Mouse (Mus musculus) lung, adult 18-20 months (tissue): ENCODE measurements around the gene Oaz1.
"Not testable (repeated sequence)": the region's sequence is repeated elsewhere in the genome, so short reads cannot be mapped to it uniquely, and the experiment has no call there.

Experiments used
- DNase-seq, 2 experiments: peaks; one replicate each; pipeline ENCODE4 v3.0.0; 2022; ENCODE audit warnings: mixed read lengths in 2 of 2

Oaz1 gene

DNA sequence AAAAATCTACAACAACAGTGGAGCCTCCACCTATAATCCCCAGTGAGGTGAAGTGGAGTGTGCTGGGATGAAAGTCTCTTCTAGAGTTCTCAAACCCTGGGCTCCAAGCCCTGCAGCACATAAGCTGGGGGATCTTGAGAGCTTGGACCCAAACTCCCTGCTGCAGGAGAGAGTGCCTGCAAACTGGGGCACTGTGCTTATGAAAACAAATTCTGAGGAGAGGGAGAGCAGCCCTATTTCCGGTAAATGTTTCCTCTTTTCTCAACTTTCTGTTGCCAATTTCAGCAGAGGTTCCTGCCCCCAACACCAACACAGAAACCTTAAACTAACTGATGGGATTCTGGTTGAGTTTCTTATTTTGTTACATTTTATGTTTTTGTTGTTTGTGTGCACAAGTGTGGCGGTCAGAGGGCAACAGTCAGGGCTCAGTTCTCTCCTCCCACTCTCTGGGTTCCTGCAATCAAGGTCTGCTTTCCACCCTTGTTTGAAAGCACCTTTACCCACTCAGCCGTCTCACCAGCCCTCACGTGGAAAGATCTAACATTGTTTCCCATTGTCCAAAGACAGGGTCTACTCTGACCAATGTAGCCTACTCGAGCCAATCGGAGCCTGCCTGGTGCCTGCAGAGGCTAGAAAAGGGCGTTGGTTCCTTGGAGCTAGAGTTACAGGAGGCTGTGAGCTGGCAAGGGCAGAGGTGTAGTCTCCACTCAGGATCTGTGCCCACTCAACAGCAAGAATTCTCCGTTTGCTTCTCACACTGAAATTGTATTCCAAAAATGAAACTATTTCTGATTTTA, 2.4 kb upstream of the Oaz1 start:
- DNase-seq, result no peak

DNA sequence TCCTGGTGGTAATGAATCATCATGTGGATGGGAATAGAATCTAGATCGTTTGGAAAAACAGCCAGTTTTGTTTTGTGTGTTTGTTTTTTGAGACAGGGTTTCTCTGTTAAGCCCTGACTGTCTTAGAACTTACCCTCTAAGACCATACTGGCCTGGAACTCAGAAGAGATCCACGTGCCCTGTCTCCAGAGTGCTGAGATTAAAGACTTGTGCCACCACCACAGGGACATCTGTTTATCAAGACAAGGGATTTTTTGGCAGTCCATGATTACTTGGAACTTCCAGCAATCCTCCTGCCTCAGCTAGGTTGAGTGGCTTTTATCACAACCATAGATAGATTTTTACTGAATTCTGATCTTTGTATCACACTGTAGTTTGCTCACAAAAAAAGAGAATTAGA, 1.6 kb upstream of the Oaz1 start:
- no peak for DNase-seq

DNA sequence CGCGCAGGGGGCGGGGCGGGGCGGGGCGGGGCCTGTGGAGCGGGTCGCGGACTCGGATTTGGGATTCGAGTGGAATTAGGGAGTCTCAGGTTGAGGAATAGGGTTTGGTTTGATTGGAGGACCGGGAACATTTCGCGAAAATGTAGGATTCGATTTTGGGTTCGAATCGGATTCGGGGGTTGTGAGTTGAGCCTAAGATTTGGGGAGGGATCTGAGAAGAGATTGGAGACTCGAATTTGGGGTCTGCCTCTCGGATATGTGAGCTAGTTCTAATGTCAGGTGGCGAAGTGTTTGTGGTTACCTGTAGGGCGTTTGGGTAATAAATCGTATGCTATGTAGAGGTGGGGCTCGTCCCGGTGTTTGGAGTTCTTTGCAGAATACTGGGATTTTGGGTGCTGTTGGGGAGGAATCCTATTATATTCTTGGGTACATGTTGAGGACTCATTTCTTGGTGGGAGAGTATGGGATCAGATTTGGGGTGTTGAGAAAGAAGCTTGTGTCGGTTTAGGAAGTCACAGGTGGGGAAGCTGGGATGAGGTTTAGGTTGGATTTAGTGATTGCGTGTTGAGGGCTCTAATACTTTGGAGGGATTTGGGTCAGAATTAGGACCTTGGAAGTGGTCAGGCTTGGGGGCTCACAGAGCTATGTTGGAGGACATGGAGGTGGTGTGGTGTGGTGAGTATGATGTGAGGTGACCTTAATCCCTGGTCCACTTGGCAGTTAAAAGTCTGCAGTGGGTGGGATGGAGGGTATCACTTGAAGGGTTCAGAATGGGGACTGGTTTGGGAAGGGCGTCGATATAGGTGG, 810 bp downstream of the Oaz1 start:
- no peak for DNase-seq

DNA sequence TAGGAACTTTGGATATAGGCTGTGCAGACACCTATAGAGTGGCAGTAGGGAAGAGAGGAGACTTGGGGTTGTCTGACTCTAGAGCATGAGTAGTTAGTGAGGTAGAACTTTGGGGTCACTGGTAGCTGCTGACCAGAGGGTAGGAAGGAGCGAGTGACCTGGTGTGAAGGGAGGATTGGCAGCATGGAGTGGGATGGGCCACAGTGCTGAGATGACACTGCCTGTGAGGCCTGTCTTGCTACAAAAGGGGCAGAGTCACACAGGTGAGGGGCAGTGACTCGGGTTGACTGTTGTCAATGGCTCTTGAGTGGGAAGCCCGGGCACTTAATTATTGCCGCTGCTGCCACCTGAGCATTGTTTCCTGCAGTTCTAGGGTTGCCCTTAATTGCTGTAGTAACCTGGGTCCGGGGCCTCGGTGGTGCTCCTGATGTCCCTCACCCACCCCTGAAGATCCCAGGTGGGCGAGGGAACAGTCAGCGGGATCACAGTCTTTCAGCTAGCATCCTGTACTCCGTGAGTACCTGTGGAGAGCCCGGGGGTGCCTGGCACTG, 1.5 kb downstream of the Oaz1 start:
- no peak for DNase-seq

DNA sequence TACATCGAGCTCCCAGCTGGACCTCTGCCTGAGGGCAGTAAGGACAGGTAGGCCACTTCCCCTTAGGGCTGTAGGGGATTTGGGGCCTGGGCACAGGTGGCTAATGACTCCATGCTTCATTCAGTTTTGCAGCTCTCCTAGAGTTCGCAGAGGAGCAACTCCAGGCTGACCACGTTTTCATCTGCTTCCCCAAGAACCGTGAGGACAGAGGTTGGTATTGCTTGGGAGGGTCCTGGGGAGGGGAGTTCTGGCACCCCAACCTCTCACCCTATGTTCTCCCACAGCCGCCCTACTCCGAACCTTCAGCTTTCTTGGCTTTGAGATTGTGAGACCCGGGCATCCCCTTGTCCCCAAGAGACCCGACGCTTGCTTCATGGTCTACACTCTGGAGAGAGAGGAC, 2.1 kb downstream of the Oaz1 start:
- not testable (repeated sequence) for DNase-seq

DNA sequence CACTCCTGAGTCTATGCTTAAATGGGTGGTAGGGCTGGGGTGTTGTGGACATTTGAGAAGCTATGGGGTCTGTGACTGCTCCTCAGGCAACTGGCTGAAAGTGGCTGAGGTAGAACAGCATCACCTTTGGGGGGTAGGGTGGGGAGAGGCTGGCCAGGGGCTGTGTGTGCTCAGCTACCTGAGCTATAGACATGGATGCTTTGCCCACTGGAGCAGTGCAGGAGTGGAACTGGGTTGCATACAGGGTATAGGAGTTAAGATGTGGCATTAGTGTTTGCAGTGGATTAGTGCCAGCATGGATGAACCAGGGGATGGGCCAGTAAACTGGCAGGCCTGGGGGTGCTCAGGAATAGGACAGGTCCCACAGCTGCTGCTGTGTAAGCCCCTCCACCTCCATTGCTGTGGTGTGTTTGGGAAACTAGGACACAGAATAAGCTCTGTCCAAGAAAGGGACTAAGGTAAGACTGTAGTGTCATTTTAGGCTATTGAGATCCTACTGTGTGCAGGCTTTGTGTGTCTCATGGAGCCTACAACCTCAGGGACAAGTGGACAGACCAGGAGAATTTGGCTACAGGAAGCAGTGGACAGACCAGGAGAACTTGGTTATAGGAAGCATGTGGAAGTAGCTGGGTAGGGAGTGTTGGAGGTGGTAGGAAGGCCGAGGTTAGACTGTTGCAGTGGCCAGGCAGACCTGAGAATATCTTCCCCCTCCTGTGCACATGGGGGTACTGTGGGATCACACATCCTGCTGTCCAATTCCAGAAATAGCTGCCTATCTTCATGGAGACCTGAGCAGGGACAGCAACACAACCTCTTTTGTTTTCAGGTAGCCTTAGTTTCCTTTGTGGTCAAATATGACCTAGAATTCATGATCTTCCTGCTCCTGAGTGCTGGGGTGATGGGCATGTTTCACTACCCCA, 3.2 kb downstream of the Oaz1 start:
- no peak for DNase-seq

DNA sequence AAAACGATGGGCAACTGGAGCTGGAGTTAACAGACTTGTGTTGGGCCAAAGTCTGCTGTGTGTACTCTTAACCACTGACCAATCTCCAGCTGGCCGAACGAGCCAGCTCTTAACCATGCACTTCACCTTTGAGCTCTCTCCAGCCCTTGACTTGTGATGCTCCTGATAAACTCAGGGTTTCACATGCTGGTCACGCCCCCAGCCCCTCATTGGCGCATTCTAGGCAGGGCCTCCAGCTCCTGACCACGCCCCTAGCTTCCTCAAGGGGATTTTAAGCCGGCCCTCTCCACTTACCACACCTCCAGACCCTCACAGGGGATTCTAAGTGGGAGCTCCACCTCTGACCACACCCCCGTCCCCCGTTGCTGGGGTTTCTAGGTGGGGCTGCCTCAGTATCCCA, 4.7 kb downstream of the Oaz1 start:
- DNase-seq, result peak; percentile 80 to 88

DNA sequence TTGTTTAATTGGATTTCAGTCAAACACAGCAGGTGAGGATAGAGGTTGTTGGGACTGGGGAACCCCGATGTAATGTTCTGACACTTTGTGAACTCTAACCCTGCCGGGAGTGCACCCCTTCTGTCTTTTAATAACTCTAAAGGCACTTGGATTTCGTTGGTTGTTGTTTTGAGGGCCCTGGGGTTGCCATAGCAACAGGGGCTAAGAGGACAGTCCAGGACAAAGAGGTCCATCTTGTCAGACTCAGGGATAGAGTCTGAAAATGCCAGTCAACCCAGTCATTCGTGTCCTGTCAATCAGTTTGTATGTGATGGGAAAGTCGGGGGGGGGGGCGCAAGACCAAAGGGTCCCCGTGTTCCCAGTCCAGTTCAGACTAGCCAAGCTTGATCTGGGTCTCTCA, 6.4 kb downstream of the Oaz1 start:
- no peak for DNase-seq

DNA sequence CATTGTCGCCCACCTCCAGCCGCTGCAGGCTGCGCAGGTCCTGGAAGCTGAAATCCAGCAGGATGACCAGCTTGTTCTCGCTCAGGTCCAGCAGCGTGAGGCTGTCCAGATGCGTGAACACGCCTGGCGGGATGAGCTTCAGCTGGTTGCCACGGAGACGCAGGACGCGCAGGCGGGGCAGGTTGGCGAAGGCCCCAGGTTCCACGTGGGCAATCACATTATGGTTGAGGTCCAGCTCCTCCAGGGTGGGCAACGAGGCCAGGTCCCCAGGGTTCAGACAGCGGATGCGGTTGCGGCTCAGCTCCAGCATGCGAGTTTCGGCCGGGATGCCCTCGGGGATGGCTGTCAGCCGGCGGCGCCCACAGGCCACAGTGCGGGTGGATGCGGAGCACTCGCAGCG, 9.2 kb downstream of the Oaz1 start:
- no peak for DNase-seq

DNA sequence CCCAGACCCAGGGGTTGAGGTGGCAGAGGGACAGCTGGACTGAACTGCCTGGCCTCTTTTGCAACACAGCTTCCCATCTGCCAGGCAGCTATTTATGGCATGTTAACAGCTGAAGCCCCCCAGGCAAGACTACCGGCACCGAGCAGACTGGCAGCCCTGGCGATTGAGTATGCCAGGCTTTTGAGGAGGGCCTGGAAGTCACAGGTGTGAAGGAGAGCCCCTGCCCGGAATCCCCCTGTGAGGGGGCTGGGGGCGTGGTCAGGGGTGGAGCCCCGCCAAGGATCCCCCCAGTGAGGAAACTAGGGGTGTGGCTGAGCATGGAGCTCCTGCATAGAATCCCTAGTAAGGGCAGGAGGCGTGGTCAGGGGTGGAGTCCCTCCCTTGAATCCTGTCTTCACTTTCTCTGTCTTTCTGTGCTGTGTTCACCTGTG, 10.5 kb downstream of the Oaz1 start:
- DNase-seq, result no peak

DNA sequence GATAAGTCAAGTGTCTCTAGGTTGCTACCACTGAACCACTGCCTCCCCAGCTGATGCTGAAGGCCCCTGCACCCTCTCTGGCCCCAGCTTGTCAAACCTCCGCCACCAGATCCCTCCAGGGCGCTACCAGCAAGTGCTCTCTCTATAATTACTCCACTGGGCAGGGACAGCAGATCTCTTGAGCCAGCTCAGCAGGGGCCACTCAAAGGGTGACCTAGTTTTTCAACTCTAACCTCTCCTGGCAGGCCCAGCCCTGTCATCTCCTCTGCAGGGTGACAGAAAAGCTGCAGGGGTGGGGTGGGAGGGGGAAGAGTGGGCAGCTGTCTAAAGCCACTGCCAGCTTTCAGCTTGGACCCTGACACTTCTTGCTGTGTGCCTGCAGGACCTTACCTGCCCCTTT, 11.4 kb downstream of the Oaz1 start:
- DNase-seq, result no peak

DNA sequence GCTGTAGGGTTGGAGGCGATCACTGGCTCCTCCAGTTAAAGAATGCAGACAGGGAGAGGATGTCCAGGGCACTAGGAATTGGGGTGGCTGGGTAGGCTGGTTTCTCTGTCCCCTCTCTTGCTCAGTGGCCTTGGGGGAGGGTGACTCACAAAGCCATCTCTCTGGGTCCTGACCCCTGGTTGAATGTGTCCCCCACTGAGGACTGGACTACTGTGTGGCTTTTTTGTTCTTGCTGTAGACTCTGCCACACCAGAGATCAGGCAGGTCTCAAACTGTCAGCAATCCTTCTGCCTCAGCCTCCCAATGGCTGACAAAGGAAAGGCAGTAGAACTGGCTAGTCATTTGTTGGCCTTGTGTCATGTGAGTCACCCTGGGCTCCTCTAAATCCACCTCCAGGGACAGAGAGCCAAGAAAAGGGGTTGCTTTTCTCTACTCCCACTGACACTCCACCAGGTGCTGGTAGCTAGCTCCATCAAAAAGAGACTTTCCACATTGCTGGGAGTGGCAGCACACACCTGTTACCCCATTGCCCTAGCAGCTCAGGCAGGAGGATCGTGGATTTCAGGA, 12.0 kb downstream of the Oaz1 start:
- no peak for DNase-seq

DNA sequence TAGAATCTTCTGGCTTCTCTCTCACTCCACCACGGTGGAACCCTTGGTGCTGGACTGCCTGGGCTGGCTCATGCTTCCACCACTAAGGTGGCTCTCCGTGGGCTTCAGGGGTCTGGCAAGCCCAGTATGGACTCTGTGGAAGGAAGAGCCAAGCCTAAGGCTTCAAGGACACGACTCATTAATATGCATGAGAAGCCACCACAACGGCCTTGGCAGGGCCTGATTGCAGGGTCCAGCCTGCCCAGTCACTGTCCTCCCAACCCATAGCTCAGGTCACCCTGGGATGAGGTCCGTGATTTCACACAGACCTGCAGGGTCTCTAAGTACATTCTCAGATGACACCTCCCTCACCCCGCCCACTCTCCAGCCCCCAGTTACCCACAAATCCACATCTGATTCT, 13.4 kb downstream of the Oaz1 start:
- DNase-seq, result no peak

DNA sequence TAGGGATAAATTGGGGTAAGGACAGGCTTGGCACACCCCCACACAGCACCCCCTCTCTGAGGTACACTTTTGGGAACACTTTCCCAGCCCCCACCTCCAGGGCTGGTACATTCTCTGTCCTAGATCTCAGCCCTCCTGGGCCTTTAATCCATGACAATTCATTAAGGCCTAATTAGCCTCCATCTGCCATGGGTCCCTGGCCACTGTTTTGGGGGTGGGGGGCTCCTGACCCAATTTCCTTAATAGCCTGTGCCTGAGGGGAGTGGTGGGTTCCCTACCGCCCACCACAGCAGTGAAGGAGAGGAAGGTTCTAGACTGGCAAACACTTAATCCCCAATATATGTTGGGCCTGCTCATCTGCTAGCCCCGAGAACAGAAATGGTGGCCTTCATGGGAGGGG, 15.2 kb downstream of the Oaz1 start:
- no peak for DNase-seq

DNA sequence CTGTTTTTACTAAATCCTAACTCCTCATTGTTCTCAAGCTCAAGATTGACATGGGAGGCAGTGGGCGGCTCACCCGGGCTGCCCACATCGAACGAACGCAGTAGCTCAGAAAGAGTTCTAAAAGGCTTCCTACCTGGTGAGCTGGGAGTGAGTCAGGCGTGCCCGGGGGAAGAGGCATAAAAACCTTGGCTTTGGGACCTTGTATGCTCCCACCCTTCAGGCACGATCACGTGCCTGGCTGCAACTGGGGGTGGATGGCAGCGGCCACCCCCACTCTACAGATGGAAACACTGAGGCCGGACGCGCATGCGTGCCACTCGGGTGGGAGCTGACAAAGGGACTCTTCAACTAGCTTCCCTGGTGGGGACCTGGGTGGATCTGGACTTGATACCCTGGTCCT, 15.9 kb downstream of the Oaz1 start:
- DNase-seq, result no peak

DNA sequence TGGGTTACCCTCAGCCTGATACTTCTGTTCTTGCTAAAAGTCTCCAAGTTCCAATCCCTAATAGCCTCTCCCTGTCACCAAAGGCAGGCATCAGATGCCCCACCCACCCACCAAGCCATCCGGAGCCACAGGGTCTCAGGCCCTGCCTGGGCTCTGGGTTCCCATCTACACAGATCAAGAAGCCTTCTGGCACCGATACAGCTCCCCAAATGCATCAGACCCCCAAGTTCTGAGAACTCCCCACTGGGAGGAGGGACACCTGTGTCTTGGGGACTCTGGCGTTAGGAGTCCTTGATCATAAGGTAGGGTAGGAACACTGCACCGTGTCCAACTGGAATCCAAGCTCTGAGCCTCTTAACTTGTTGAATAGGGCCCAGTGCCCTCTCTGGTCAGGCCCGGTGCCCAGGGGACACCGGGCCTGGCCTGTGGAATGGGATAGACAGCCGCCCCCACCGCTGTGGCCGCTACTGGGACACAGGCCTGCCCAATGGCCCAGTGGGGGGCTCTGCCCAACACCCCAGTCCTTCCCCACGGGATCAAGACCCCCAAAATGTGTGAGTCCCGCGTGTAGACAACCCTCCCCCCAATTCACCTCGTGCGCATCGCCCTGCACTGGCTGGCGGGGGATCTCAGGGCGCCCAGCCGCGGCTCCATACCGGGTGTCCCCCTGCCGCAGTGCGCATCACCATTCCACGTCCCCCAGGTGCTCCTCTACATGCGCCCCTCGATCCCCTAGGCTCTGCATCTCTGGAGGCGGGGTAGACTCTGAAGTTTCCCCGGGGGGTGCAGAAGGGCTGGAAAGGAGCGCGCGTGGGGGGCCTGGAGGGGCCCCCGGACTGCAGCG, 16.9 kb downstream of the Oaz1 start:
- no peak for DNase-seq

DNA sequence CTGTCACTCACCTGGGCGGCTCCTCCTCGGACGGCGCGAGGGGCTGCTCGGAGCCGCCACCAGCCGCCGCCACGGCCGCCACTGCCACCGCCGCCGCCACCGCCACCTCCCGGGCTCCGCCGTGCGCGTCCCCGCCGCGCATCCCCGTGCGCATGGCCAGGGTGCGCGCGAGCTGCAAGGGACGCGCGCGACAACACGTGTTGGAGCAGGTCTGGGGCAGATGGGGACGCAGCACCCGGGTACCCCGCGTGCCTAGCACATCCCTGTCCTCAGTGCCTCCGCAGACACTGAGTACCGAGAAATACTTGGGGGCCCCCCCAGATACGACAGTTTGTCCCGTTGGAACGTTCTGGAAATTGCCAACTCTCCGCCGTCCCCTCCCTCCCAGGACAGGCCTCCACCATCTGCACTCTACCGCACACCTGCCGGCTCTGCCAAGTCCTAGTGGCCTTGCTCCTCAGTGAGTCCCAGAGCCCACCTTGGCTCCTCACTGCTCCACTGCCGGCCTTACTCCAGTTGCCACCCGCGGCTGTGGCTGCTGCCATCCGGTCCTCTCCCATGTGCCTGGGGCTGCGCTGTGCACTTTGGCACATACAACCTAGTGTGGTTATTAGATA, 17.6 kb downstream of the Oaz1 start, which contains the start of gene Lingo3:
Lingo3 (minus strand) TSS at position 109 of the 617 bp plus-strand sequence.
- DNase-seq, result no peak

DNA sequence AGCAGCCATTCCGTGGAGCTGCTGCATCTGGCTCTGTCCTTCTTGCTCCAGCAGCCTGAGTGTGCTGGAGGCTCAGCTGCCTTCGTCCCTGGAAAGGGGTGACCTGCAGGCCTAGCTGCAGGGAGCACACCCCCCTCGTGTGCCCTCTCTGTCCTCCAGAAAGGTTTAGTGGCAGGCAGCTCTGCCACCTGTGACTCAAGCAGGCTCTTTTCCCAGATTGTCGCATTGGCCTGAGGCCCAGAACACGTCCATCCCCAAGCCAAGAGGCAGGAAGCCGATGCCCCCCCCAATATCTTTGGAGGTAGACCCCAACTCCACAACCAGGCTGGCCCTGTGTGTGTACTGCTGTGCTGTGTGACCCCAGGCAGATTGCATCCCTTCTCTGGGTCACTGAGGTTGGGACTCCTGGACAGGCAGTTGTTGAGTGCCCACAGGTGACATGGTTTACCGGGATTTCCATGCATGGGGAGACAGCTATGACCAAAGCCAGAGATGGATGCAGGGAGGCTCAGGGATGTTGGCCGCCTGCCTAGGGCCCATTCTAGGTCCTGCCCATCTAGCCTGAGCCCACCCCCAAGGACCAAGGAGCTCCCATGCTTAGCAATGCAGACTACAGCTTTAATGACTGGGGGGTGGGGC, 18.7 kb downstream of the Oaz1 start:
- DNase-seq, result no peak

DNA sequence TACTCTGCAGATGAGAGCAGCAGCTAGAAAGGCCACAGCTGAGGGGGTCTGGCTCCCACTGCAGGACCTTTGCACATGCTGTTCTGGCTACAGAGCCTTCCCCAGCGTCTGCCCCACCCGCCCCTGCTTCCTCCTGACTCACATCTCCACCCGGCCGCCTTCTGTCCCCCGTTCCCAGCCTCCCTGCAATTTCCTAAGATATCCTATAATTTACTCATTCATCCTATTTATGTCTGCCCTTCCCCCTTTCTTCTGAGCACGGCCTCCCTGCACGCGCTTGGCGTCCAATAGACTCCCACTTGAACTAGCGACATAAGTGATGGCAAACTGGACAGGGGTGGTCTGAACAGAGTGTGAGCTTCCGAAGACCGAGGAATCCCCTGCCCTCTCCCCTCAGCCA, 19.3 kb downstream of the Oaz1 start:
- no peak for DNase-seq

DNA sequence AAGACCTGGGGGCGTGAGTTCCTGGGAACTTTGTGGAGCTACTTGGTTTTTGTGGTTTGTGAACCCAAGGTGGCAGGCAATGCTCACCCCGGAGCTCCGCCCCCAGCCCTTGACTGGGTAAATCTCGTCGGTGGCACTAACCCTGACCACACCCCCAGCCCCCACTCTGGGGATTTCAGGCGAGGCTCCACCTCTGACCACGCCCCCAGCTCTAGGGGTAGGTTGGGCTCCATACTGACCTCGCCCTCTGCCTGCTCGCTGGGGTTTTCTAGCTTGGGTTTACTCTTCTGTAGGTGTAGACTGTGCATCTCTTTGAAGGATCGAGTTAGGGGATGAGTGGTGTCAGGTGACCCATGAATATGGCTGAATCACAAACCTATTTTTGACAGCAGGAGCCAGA, 22.1 kb downstream of the Oaz1 start:
- peak; percentile 64 to 81 for DNase-seq
